Mouse (Mus musculus) olfactory bulb, adult 2 months (tissue): ENCODE data around the gene Dek. TPM values are rescaled to one million over a fixed set of nuclear protein-coding genes. Genes with fewer than 3 reads are reported as not detected.
A peak's percentile ranks its signal among the peaks of the same experiment; 100 is the strongest.

Experiments
- H3K27ac ChIP-seq: fragments of 200-500 bp; 2 replicates; pipeline ENCODE4 v1.5.1; 2012; ENCODE audit warnings: low read depth, low read length; ENCODE audit not compliant: insufficient read depth
- H3K4me1 ChIP-seq: fragments of 200-500 bp; 2 replicates; pipeline ENCODE4 v1.6.1; 2012; ENCODE audit warnings: low read length; ENCODE audit not compliant: control insufficient read depth, insufficient read depth
- H3K4me3 ChIP-seq: fragments of 200-500 bp; 2 replicates; pipeline ENCODE4 v1.5.1; 2012; ENCODE audit warnings: mild to moderate bottlenecking, low read depth, low read length, moderate library complexity; ENCODE audit not compliant: insufficient read depth
- CTCF ChIP-seq: fragments of 200-500 bp; IDR thresholded peaks from 2 replicates; pipeline ENCODE4 v1.5.1; 2012; ENCODE audit warnings: low read depth, mild to moderate bottlenecking, low read length, moderate library complexity; ENCODE audit not compliant: insufficient read depth
- POLR2A ChIP-seq: fragments of 200-500 bp; IDR thresholded peaks from 2 replicates; pipeline ENCODE4 v1.6.1; 2012; ENCODE audit warnings: mild to moderate bottlenecking, low read depth, low read length, moderate library complexity; ENCODE audit not compliant: insufficient read depth
- WGBS: fragments of 180-500 bp; shearing (Covaris S2); methylation state at CpG from one replicate; pipeline ENCODE4 v1.1.7; 2018; 5-methylcytosine and 5-hydroxymethylcytosine counted together
- polyA plus RNA-seq: library from polyadenylated mRNA; stranded (reverse); fragments of >200 nt; gene quantifications from 2 replicates; pipeline ENCODE4 v1.2.4, GENCODE M21; 2012; ENCODE audit warnings: low replicate concordance; ENCODE audit not compliant: missing spikeins, insufficient read depth, insufficient read length

Dek gene
- polyA plus RNA-seq, 1 experiment, result 352 TPM

GRCm38 (mm10) chr13:47121333-47121889, 15.4 kb upstream of the Dek start:
- no peak overlapping the region for H3K4me3 ChIP-seq
- WGBS, result 37% methylated on average over 12 of the region's 12 CpGs
- no peak for TF ChIP-seq CTCF
- no peak for TF ChIP-seq POLR2A

GRCm38 (mm10) chr13:47116000-47116399, 10.0 kb upstream of the Dek start:
- TF ChIP-seq CTCF, result no peak
- TF ChIP-seq POLR2A, result no peak
- H3K27ac ChIP-seq, result no peak overlapping the region
- 95% methylated on average over 3 of the region's 3 CpGs for WGBS
- H3K4me1 ChIP-seq, result no peaks in the 10 kb centered on the region
- no peak overlapping the region for H3K4me3 ChIP-seq

More at GRCm38 (mm10) chr13:47121333-47121889, 15.4 kb upstream of the Dek start:
- Histone ChIP-seq H3K27ac (no peak overlapping the region), H3K4me1 (peaks cover 9% of the 10 kb centered on the region)

GRCm38 (mm10) chr13:47112924-47113323, 6.9 kb upstream of the Dek start:
- no peak overlapping the region for H3K4me3 ChIP-seq
- H3K27ac ChIP-seq, result no peak overlapping the region
- no peaks in the 10 kb centered on the region for H3K4me1 ChIP-seq
- 79% methylated on average over 3 of the region's 3 CpGs for WGBS
- TF ChIP-seq CTCF (no peak), POLR2A (no peak)

GRCm38 (mm10) chr13:47112056-47112455, 6.1 kb upstream of the Dek start:
- Histone ChIP-seq H3K4me3 (no peak overlapping the region), H3K4me1 (no peaks in the 10 kb centered on the region), H3K27ac (no peak overlapping the region)
- WGBS, result 96% methylated on average over 3 of the region's 3 CpGs
- TF ChIP-seq CTCF (no peak), POLR2A (no peak)

GRCm38 (mm10) chr13:47111185-47111584, 5.2 kb upstream of the Dek start:
- Histone ChIP-seq H3K27ac (no peak overlapping the region), H3K4me1 (no peaks in the 10 kb centered on the region), H3K4me3 (no peak overlapping the region)
- WGBS, result 75% methylated on average over 3 of the region's 3 CpGs
- TF ChIP-seq POLR2A, result no peak
- TF ChIP-seq CTCF, result no peak

GRCm38 (mm10) chr13:47109239-47109638, 3.2 kb upstream of the Dek start:
- Histone ChIP-seq H3K4me1 (peaks cover 3% of the 10 kb centered on the region; the same call in 1 of the 2 replicates), H3K4me3 (no peak overlapping the region), H3K27ac (no peak overlapping the region)
- WGBS, result 93% methylated on average over 2 of the region's 2 CpGs
- TF ChIP-seq POLR2A, result no peak
- TF ChIP-seq CTCF, result no peak

GRCm38 (mm10) chr13:47106580-47106888, 533 bp upstream of the Dek start:
- Histone ChIP-seq H3K4me3 (peak overlapping the region; percentile 78), H3K4me1 (peaks cover 4% of the 10 kb centered on the region; the same call in 1 of the 2 replicates), H3K27ac (no peak overlapping the region)
- TF ChIP-seq CTCF, result no peak
- no peak for TF ChIP-seq POLR2A
- 1% methylated on average over 20 of the region's 20 CpGs for WGBS

GRCm38 (mm10) chr13:47104856-47105541, 1.0 kb downstream of the Dek start:
- Histone ChIP-seq H3K4me3 (peak overlapping the region; percentile 78), H3K4me1 (peaks cover 4% of the 10 kb centered on the region; the same call in 1 of the 2 replicates), H3K27ac (0 out of 2 replicates have a peak overlapping the region, but pooled peaks have one; percentile 23)
- no peak for TF ChIP-seq CTCF
- WGBS, result 3% methylated on average over 25 of the region's 25 CpGs

GRCm38 (mm10) chr13:47104146-47104545, 1.9 kb downstream of the Dek start:
- 46% methylated on average over 2 of the region's 2 CpGs for WGBS
- H3K4me1 ChIP-seq, result peaks cover 4% of the 10 kb centered on the region; the same call in 1 of the 2 replicates
- H3K27ac ChIP-seq, result no peak overlapping the region
- TF ChIP-seq CTCF, result no peak
- no peak for TF ChIP-seq POLR2A
- no peak overlapping the region for H3K4me3 ChIP-seq
